Mouse (Mus musculus): ENCODE results near the gene Exph5.

- TF ChIP-seq CTCF (IDR thresholded peaks at IDR 0.05; ENCODE audit: extremely low read depth, insufficient read length, insufficient replicate concordance, low read depth, low read length), result no peak
- no peak for TF ChIP-seq POLR2A (IDR thresholded peaks at IDR 0.05; ENCODE audit: low read depth, low read length)
Observed at GRCm38 (mm10) chr9:53328203-53328602, 26.7 kb downstream of the Exph5 start.
